Mouse (Mus musculus) heart, postnatal 4 days (tissue): ENCODE measurements around the gene Nrip1. TPM values are rescaled to one million over a fixed set of nuclear protein-coding genes. Genes with fewer than 3 reads are reported as not detected.
"Not testable (repeated sequence)": the region's sequence is repeated elsewhere in the genome, so short reads cannot be mapped to it uniquely, and the experiment has no call there.

ENCODE experiments used
- DNase-seq: peaks from one replicate; pipeline ENCODE4 v3.0.0; 2021
- total RNA-seq, 2 experiments: library from RNA; stranded (reverse); gene quantifications; 2 replicates each; pipeline ENCODE4 v1.2.3; 2021

Gene Nrip1
- 10 to 100 TPM; 24.3 to 25.7 TPM for total RNA-seq

- peak; percentile 63 for DNase-seq
These were observed at the start of gene Nrip1 for GRCm38 (mm10) chr16:76373671-76374091. Nrip1 (minus strand) TSS chr16:76373827.

DNA sequence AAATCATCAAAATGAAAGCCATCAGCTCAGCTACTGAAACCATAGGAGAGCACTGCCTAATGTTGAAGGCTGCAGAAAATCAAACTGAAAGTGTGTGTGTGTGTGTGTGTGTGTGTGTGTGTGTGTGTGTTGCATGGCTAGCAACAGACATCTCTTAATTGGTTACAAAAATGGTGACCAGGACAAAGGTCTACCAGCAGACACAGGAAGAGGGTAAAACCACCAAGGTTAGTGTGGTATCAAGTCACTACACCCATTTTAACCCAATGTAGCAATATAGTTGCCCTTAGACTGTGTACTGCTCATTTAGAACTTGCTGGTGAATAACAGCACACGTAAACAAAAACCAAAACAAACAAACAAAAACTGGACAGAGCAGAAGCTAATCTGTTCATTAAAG is 48.9 kb upstream of the Nrip1 start:
- no peak for DNase-seq

DNA sequence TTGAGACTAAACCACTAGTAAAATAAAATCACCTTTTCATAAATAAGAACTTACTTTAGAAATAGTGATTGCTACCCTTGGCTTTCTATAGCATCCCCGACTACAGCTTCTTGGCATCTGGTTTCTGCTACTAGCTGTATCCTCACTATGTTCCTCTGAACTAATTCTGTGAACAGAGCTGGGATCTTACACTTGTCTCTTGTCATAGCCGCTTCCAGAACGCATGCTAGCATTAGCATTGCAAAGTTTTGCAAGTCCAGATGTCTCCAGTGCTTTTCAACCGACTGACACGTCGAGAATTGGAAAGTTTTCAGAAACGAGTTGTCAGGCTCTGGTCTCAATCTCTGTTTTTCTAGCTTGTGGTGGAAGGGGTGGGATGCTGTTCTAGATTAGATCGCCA is 46.2 kb upstream of the Nrip1 start:
- DNase-seq = no peak

- DNase-seq = no peak
These were observed 42.9 kb upstream of the Nrip1 start for GRCm38 (mm10) chr16:76416477-76416876.

DNA sequence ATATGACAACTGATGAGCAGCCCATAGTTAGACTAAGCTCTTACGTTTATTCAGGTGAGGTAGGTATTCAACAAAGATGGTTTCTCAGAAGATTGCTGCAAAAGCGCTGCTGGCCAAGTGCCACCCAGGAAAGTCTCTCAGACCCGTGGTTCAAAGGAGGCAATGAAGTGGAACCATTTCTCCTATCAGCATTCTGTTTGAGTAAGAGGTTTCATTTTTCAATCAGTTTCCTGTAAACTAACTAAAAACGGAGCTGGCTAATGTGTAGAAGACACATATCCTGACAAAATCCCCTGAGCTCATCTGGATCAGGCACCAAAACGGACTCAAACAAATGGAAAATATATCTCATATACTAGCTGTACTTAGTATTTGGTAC is 42.4 kb upstream of the Nrip1 start:
- DNase-seq = no peak

DNA sequence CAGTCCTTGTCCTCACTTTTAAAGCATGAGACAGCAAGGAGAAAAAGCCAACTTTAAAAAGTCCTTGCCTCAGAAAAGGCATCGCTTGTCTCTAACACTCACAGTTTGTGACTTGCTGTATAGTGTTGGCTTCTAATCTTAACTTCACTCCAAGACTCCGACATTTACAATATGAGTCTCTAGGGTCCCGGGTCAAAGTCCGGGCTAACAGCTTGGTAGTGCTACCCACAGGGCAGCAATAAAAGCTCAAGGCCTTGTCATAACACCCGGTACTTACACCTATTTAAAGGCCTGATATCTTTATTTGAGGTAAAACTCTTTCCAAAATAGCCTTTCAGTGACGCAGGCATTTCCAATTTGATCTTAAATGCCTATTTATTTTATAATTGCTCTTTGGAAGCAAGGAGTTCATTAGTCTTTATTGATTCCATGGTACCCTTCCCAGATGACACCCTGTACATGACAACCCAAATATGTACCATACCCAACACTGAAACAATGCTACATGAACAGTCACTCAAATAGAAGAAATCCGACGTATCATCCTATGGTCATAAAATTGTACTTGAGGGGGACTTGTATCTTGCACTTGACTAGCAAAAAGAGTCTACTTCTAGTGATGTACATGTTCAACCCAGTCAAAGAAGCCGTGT is 41.9 kb upstream of the Nrip1 start:
- no peak for DNase-seq

GRCm38 (mm10) chr16:76414528-76414927 is 40.9 kb upstream of the Nrip1 start:
- peak; percentile 20 for DNase-seq

- DNase-seq = no peak
These were observed 40.0 kb upstream of the Nrip1 start for GRCm38 (mm10) chr16:76413581-76413980.

- no peak for DNase-seq
These were observed 35.7 kb upstream of the Nrip1 start for GRCm38 (mm10) chr16:76409355-76409722.

DNA sequence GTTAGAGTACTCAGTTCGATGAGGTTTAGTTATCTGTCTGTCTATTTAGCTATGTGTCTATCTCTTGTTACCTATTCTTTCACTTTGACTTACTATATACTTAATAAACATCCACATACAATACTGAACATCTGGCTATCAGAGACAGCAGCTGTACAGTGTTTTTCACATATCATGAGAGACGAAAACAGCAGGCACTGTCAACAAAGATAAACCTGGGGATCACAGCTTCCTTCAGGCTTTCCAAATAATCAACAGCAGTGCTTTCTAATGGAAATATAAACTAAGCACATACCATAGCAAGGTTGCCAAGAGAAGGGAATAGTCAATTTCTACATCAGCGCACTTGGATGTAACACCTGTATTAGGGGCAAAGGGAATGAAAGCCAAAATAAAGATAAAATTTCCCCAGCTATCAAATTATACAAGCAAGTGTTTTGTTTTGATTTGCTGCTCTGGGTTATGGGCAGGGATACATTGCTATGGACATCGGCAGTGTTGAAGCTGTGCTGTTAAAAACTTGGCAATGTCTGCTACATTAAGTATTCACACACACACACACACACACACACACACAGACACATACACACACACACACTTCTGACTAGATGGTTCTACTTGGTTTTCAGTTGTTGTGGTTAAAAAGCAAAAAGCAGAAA is 35.2 kb upstream of the Nrip1 start:
- no peak for DNase-seq

DNA sequence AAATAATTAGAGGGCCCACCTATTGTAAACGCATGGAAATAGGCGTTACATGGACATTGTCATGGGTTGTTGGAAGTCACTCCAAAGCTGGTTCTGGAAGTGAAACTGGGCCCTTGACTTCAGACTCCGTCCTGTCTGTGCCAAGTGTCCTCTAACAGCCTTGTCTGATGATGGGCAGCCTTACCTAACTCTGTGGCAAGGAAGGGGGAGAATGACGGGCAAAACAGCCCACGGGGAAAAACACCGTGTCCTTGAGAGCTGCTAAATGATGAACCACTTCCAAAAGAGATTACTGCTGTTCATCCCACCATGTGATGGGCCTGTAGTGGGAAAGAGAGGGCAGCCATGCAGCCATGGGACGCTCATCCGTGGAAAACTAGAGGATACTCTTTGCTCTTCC is 34.6 kb upstream of the Nrip1 start:
- no peak for DNase-seq

GRCm38 (mm10) chr16:76407321-76407920 is 33.8 kb upstream of the Nrip1 start:
- no peak for DNase-seq

DNA sequence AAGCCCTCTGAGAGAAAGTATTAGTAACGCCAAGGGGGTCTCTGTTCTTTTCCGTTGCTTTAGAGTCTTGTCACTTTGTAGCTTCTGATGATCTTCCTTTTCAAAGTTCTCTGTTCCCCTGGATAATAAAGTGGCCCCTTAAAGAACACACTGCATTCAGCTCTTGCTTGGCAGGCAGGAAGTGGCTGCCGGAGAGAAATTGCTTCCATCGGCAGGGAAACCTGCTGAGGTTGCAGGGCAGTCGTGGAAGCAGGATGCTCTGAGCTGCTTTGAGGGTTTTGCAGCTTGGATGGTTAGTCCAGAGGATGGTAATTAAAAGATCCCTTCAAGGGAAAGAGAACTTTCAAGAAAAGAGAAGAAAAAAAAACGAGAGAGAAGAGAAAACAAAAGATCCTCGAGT is 33.3 kb upstream of the Nrip1 start:
- no peak for DNase-seq

GRCm38 (mm10) chr16:76406319-76406718 is 32.7 kb upstream of the Nrip1 start:
- peak; percentile 15 for DNase-seq

- not testable (repeated sequence) for DNase-seq
These were observed 29.7 kb upstream of the Nrip1 start for GRCm38 (mm10) chr16:76403305-76403704.

GRCm38 (mm10) chr16:76396512-76396911 is 22.9 kb upstream of the Nrip1 start:
- DNase-seq = no peak

DNA sequence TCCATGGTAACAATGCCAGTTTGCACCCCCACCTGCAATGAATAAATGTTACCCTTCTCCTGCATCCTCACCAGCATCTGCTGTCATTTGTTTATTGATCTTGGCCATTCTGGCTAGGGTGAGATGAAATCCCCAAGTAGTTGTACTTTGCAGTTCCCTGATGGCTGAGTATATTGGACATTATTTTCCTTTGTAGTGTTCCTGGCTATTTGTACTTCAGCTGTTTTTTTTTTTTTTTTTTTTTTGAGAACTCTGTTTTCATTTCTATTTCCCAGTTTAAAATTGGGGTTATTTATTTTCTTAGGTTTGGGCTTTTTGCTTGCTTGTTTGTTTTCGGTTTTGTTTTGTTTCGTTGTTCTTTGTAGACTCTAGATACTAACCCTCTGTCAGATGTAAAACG is 19.6 kb upstream of the Nrip1 start:
- no peak for DNase-seq

- DNase-seq = no peak
These were observed 12.9 kb upstream of the Nrip1 start for GRCm38 (mm10) chr16:76386496-76386895.

GRCm38 (mm10) chr16:76386071-76386470 is 12.4 kb upstream of the Nrip1 start:
- DNase-seq = no peak

DNA sequence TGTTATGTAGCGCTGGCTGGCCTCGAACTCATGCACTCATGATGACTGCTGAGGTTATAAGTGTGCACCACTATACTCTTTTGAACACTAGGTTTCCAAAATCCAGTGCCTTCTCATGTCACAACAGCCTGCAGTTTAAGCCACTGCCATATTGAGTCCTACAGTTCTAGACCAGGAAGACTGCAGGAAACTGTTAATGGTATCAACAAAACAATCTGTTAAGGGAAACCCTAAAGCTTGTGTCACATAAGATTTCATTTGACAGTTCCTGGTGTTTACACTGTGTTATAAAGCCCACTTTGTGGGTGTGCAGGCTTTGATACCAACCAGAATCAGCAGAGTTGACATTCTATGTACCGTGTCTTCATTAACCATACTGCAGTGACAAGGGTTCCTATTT is 3.6 kb upstream of the Nrip1 start:
- DNase-seq = no peak

- no peak for DNase-seq
These were observed 3.0 kb upstream of the Nrip1 start for GRCm38 (mm10) chr16:76376661-76377060.

DNA sequence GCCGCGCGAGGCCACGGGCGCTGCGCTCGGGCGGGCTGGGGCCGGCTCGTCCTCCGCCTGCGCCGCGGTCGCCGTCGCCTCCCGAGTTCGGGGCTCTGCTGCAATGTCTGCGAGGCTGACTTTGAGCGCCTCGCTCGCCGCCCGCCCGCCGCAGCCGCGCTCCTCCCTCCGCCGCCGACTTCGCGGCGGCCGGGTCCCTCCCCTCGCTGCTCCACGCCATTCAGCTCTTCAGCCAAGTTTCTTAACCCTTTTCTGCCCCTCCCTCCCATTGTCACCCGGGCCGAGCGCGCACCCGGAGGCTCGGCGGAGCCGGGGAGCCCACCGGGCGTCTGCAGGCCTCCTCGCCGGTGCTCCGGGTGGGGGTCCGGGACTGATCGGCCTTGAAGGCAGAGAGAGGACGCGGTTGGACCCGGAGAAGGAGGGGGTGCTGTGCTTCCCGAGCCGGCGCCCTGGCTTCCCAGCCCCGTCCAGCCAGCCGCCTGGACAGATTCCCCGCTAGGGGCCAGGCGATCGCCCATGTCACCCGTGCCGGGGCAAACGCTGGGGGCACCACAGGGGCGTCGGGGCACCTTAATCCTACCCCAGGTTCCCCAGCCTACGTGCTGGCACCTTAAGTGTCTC is 576 bp downstream of the Nrip1 start:
- peak; percentile 89 for DNase-seq

- peak; percentile 72 for DNase-seq
These were observed 1.3 kb downstream of the Nrip1 start for GRCm38 (mm10) chr16:76372045-76372940.
